Mouse (Mus musculus) erythroblast, embryonic 14.5 days (primary cell): ENCODE measurements at regions not wholly inside any gene's neighbourhood (a gene's known extent, or its start where the extent isn't known, plus 50 kb on each side); places are given as distances from the start of the nearest gene placed in this dataset.

Experiments used
- GATA1 ChIP-seq: IDR thresholded peaks from 2 replicates; pipeline ENCODE4 v1.6.1; 2012; ENCODE audit warnings: low read length, inconsistent platforms, mixed read lengths
- TAL1 ChIP-seq: IDR thresholded peaks from 3 replicates; pipeline ENCODE4 v1.6.1; 2012; ENCODE audit warnings: low read length, inconsistent platforms, mixed read lengths

DNA sequence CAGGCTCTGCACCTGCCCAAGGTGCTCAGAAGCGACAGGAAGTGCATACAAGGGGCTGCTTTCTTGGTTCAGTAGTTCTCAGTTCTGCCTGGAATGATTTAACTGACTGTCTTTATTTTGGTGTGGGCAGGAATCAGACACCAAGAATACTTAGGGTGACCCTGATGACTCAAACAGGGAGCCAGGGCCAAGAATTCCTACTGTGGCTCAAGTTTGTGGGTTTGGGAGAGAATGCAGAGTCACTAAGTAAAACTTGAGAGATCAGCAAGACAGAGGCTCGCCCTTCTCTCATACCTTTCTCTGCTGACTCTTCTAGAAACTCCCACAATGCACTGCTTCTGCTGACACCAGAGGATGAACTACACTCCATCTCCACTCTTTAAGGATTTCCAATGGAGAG, 126.4 kb downstream of the Adra2a start:
- TF ChIP-seq GATA1 (no peak), TAL1 (no peak)
